Mouse (Mus musculus): ENCODE measurements at regions not wholly inside any gene's neighbourhood (a gene's known extent, or its start where the extent isn't known, plus 50 kb on each side); places are given as distances from the start of the nearest gene placed in this dataset.

DNA sequence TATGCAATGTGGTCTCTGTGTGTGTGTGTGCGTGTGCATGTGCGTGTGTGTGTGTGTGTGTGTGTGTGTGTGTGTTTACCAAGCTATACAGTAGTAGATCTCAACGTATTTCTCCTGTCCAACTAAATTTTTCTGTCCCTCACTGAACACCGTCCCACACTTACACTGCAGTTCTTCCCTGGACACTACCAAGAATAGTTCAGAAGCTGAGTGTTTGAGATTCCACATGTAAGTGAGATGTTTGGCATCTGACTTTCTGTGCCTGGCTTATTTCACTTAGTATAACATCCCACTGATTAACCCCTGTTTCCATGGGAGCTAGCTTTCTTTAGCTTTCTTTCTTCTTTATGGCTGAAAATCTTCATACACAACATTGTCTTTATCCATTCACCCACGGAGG is 213.5 kb downstream of the Tox3 start:
- Histone ChIP-seq H3K27ac (ENCODE audit: insufficient read depth, low read depth) (no peak overlapping the region), H3K36me3 (replicated peaks in 1 of 2; ENCODE audit: control insufficient read depth in 1 of 2, insufficient read depth in 1 of 2, low read length in 1 of 2) (no peaks in the 10 kb centered on the region), H3K79me2 (replicated peaks; ENCODE audit: control insufficient read depth, extremely low read depth, insufficient read depth, poor library complexity, severe bottlenecking) (no peaks in the 10 kb centered on the region), H3K27me3 (replicated peaks) (no peaks in the 10 kb centered on the region), H3K9ac (ENCODE audit: insufficient read depth, low read depth) (no peak overlapping the region), H3K4me1 (ENCODE audit: control insufficient read depth in 1 of 2, insufficient read depth in 2 of 2) (peaks cover 0 to 2% of the 10 kb centered on the region in 2 experiments; a peak in 2 of 4 replicates), H3K4me3 (replicated peaks in 1 of 3; ENCODE audit: low read depth in 2 of 3, low read length in 2 of 3, poor library complexity in 1 of 3) (no peak overlapping the region), H3K4me2 (ENCODE audit: insufficient read depth, low read depth, poor library complexity, severe bottlenecking) (no peak overlapping the region), H3K9me3 (replicated peaks; ENCODE audit: low read length) (no peaks in the 10 kb centered on the region)
- in situ Hi-C loops (cut with MboI; ENCODE audit: low pct_ligation_motif_present, low pct_unique_long_range_greater_than_20kb, low sequenced_read_pairs) (no loop called here), dilution Hi-C loops (cut with MboI; ENCODE audit: extremely low pct_ligation_motif_present, extremely low pct_unique_long_range_greater_than_20kb, low sequenced_read_pairs) (no loop called here)
- TF ChIP-seq USF1 (IDR thresholded peaks at IDR 0.05; ENCODE audit: low read depth, low read length): no peak
- TF ChIP-seq JUND (conservative IDR thresholded peaks at IDR 0.05; ENCODE audit: low read depth, low read length): no peak
- no peak for TF ChIP-seq UBTF (IDR thresholded peaks at IDR 0.05; ENCODE audit: low read depth, low read length)
- no peak for TF ChIP-seq MEF2A (IDR thresholded peaks at IDR 0.05; ENCODE audit: borderline replicate concordance, low read depth, low read length)
- no peak for TF ChIP-seq IRF4 (IDR thresholded peaks at IDR 0.05; ENCODE audit: low read depth, low read length)
- TF ChIP-seq CHD2 (IDR thresholded peaks at IDR 0.05; ENCODE audit: low read length): no peak
- TF ChIP-seq NELFE (IDR thresholded peaks at IDR 0.05; ENCODE audit: low read depth, low read length): no peak
- DNase-seq (ENCODE audit: extremely low read depth): no peak

DNA sequence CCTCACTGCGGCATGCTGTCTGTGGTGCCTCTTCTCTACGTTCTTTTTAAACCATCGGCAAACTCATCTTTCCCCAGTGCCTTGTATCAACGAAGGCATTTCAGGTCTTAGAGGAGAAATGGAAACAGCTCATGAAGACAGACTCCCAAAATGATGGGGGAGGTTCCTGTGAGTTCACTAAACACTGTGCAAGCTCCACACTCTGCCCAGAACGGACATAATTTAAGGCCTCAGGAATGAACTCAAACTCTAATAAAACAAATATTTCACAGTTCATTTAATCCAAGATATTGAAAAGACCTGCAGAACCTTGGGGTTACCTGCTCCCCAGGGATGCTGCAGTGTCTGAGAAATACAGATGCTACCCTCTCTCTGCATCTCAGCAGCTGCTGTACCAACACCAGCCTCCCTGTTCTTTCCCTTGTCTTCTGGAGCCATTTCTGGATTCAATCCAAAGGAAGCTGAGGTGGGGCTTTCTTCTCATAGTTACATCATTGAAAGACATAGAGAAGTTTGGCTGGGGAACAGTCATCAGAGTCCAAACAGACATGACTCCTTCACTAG is 217.4 kb downstream of the Tox3 start:
- Histone ChIP-seq H3K79me2 (replicated peaks; ENCODE audit: control insufficient read depth, extremely low read depth, insufficient read depth, poor library complexity, severe bottlenecking) (no peaks in the 10 kb centered on the region), H3K27me3 (replicated peaks) (no peaks in the 10 kb centered on the region), H3K9me3 (replicated peaks; ENCODE audit: low read length) (no peaks in the 10 kb centered on the region), H3K4me3 (replicated peaks in 1 of 3; ENCODE audit: low read depth in 2 of 3, low read length in 2 of 3, poor library complexity in 1 of 3) (no peak overlapping the region), H3K36me3 (replicated peaks in 1 of 2; ENCODE audit: control insufficient read depth in 1 of 2, insufficient read depth in 1 of 2, low read length in 1 of 2) (no peaks in the 10 kb centered on the region), H3K27ac (ENCODE audit: insufficient read depth, low read depth) (no peak overlapping the region), H3K4me1 (ENCODE audit: control insufficient read depth in 1 of 2, insufficient read depth in 2 of 2) (no peaks in the 10 kb centered on the region), H3K9ac (ENCODE audit: insufficient read depth, low read depth) (no peak overlapping the region), H3K4me2 (ENCODE audit: insufficient read depth, low read depth, poor library complexity, severe bottlenecking) (no peak overlapping the region)
- in situ Hi-C loops (cut with MboI; ENCODE audit: low pct_ligation_motif_present, low pct_unique_long_range_greater_than_20kb, low sequenced_read_pairs): no loop called here
- no peak for DNase-seq (ENCODE audit: extremely low read depth)
- dilution Hi-C loops (cut with MboI; ENCODE audit: extremely low pct_ligation_motif_present, extremely low pct_unique_long_range_greater_than_20kb, low sequenced_read_pairs): no loop called here
- TF ChIP-seq TCF12 (IDR thresholded peaks at IDR 0.05; ENCODE audit: low read depth, low read length): no peak
- no peak for TF ChIP-seq SMC3 (IDR thresholded peaks at IDR 0.05; ENCODE audit: low read depth, low read length)
- no peak for TF ChIP-seq NRF1 (IDR thresholded peaks at IDR 0.05; ENCODE audit: low read depth, low read length)
- TF ChIP-seq MEF2A (IDR thresholded peaks at IDR 0.05; ENCODE audit: borderline replicate concordance, low read depth, low read length): no peak
- TF ChIP-seq RAD21 (IDR thresholded peaks at IDR 0.05; ENCODE audit: low read depth, low read length): no peak
- TF ChIP-seq USF2 (conservative IDR thresholded peaks at IDR 0.05; ENCODE audit: low read depth, low read length): no peak
- no peak for TF ChIP-seq POLR2AphosphoS2 (IDR thresholded peaks at IDR 0.05; ENCODE audit: low read depth, low read length)

DNA sequence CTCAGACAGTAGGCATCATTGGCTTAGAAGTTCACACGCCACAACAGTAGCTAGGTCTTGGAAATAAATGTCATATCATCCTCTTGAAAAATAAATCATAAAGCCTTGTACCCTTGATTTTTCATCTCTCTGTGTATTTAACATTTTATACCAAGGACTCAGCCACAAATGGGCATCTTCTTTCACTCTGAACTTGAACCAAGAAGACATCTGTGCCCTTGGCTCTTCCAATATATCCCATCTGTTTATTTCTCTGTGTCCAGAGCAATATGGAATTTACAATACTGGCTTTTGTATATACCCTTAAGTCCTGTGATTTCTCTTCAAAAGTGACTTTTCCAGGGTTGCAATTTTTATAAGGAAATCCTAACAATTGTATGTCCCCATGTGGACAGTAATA is 222.7 kb downstream of the Tox3 start:
- in situ Hi-C loops (cut with MboI; ENCODE audit: low pct_ligation_motif_present, low pct_unique_long_range_greater_than_20kb, low sequenced_read_pairs): no loop called here
- Histone ChIP-seq H3K4me3 (replicated peaks in 1 of 3; ENCODE audit: low read depth in 2 of 3, low read length in 2 of 3, poor library complexity in 1 of 3) (no peak overlapping the region), H3K27ac (ENCODE audit: insufficient read depth, low read depth) (no peak overlapping the region), H3K4me1 (ENCODE audit: control insufficient read depth in 1 of 2, insufficient read depth in 2 of 2) (0 out of 4 replicates have a peak, but pooled peaks cover 2 to 4% of the 10 kb centered on the region in 2 experiments), H3K4me2 (ENCODE audit: insufficient read depth, low read depth, poor library complexity, severe bottlenecking) (no peak overlapping the region), H3K36me3 (replicated peaks in 1 of 2; ENCODE audit: control insufficient read depth in 1 of 2, insufficient read depth in 1 of 2, low read length in 1 of 2) (no peaks in the 10 kb centered on the region), H3K27me3 (replicated peaks) (no peaks in the 10 kb centered on the region), H3K79me2 (replicated peaks; ENCODE audit: control insufficient read depth, extremely low read depth, insufficient read depth, poor library complexity, severe bottlenecking) (no peaks in the 10 kb centered on the region), H3K9me3 (replicated peaks; ENCODE audit: low read length) (no peaks in the 10 kb centered on the region), H3K9ac (ENCODE audit: insufficient read depth, low read depth) (no peak overlapping the region)
- dilution Hi-C loops (cut with MboI; ENCODE audit: extremely low pct_ligation_motif_present, extremely low pct_unique_long_range_greater_than_20kb, low sequenced_read_pairs): no loop called here
- TF ChIP-seq ETS1 (conservative IDR thresholded peaks at IDR 0.05; ENCODE audit: low read depth, low read length): no peak
- TF ChIP-seq CTCF (conservative IDR thresholded peaks at IDR 0.05 in 1 of 2, IDR thresholded peaks at IDR 0.05 in 1 of 2; ENCODE audit: low read depth in 2 of 2, low read length in 2 of 2): no peak
- TF ChIP-seq ZKSCAN1 (IDR thresholded peaks at IDR 0.05; ENCODE audit: borderline replicate concordance, low read depth, low read length): no peak
- no peak for TF ChIP-seq POLR2AphosphoS2 (IDR thresholded peaks at IDR 0.05; ENCODE audit: low read depth, low read length)
- no peak for TF ChIP-seq MXI1 (IDR thresholded peaks at IDR 0.05; ENCODE audit: low read depth, low read length)
- no peak for TF ChIP-seq IRF4 (IDR thresholded peaks at IDR 0.05; ENCODE audit: low read depth, low read length)
- TF ChIP-seq MAFK (IDR thresholded peaks at IDR 0.05; ENCODE audit: insufficient replicate concordance, low read length): no peak
- TF ChIP-seq MEF2A (IDR thresholded peaks at IDR 0.05; ENCODE audit: borderline replicate concordance, low read depth, low read length): no peak
- no peak for TF ChIP-seq GABPA (IDR thresholded peaks at IDR 0.05; ENCODE audit: insufficient replicate concordance, low read depth, low read length)
- no peak for DNase-seq (ENCODE audit: extremely low read depth)
